Mouse (Mus musculus) heart, postnatal 25 days (tissue): ENCODE measurements at regions not wholly inside any gene's neighbourhood (a gene's known extent, or its start where the extent isn't known, plus 50 kb on each side); places are given as distances from the start of the nearest gene placed in this dataset.

Experiments
- DNase-seq: peaks from one replicate; pipeline ENCODE4 v3.0.0; 2022; ENCODE audit warnings: low spot score
- intact Hi-C: fragments of 180-260 bp; cut with DNase I; formaldehyde crosslinking; loops from one replicate; pipeline ENCODE4 v1.15.1; 2025

- no peak for DNase-seq
- intact Hi-C loops, result no loop called here
These were observed 2310.3 kb upstream of the Lrrc6 start for GRCm38 (mm10) chr15:68811041-68811440.

- no peak for DNase-seq
- intact Hi-C loops, result no loop called here
These were observed 2309.9 kb upstream of the Lrrc6 start for GRCm38 (mm10) chr15:68810593-68810992.

GRCm38 (mm10) chr15:68808175-68808574, 2307.5 kb upstream of the Lrrc6 start:
- no peak for DNase-seq
- intact Hi-C loops, result no loop called here

- DNase-seq, result no peak
- intact Hi-C loops, result no loop called here
These were observed 2303.5 kb upstream of the Lrrc6 start for GRCm38 (mm10) chr15:68804254-68804653.

GRCm38 (mm10) chr15:68801763-68802162, 2301.1 kb upstream of the Lrrc6 start:
- intact Hi-C loops, result no loop called here
- DNase-seq, result no peak

GRCm38 (mm10) chr15:68797406-68797805, 2296.7 kb upstream of the Lrrc6 start:
- no peak for DNase-seq
- intact Hi-C loops, result no loop called here

- intact Hi-C loops, result no loop called here
- DNase-seq, result peak; percentile 1
These were observed 2294.7 kb upstream of the Lrrc6 start for GRCm38 (mm10) chr15:68795239-68795960.

GRCm38 (mm10) chr15:68759948-68760347, 2259.2 kb upstream of the Lrrc6 start:
- intact Hi-C loops, result no loop called here
- no peak for DNase-seq

- intact Hi-C loops, result no loop called here
- DNase-seq, result no peak
These were observed 2254.5 kb upstream of the Lrrc6 start for GRCm38 (mm10) chr15:68755255-68755654.

- no peak for DNase-seq
- intact Hi-C loops, result no loop called here
These were observed 2254.1 kb upstream of the Lrrc6 start for GRCm38 (mm10) chr15:68754834-68755233.

GRCm38 (mm10) chr15:68739344-68739743, 2238.6 kb upstream of the Lrrc6 start:
- intact Hi-C loops, result no loop called here
- no peak for DNase-seq

GRCm38 (mm10) chr15:68721250-68721649, 2220.5 kb upstream of the Lrrc6 start:
- DNase-seq, result no peak
- intact Hi-C loops, result no loop called here

GRCm38 (mm10) chr15:68719486-68719885, 2218.8 kb upstream of the Lrrc6 start:
- intact Hi-C loops, result no loop called here
- DNase-seq, result no peak

- DNase-seq, result no peak
- intact Hi-C loops, result no loop called here
These were observed 2213.6 kb upstream of the Lrrc6 start for GRCm38 (mm10) chr15:68714337-68714736.

- no peak for DNase-seq
- intact Hi-C loops, result no loop called here
These were observed 2206.6 kb upstream of the Lrrc6 start for GRCm38 (mm10) chr15:68707306-68707705.

GRCm38 (mm10) chr15:68695041-68695650, 2194.4 kb upstream of the Lrrc6 start:
- no peak for DNase-seq
- intact Hi-C loops, result no loop called here

- intact Hi-C loops, result no loop called here
- DNase-seq, result no peak
These were observed 2166.8 kb upstream of the Lrrc6 start for GRCm38 (mm10) chr15:68667462-68667861.

- intact Hi-C loops, result no loop called here
- DNase-seq, result no peak
These were observed 2164.6 kb upstream of the Lrrc6 start for GRCm38 (mm10) chr15:68665331-68665730.

GRCm38 (mm10) chr15:68656722-68657121, 2156.0 kb upstream of the Lrrc6 start:
- intact Hi-C loops, result no loop called here
- no peak for DNase-seq

- no peak for DNase-seq
- intact Hi-C loops, result no loop called here
These were observed 2154.3 kb upstream of the Lrrc6 start for GRCm38 (mm10) chr15:68655046-68655445.

- intact Hi-C loops, result no loop called here
- no peak for DNase-seq
These were observed 2149.9 kb upstream of the Lrrc6 start for GRCm38 (mm10) chr15:68650609-68651008.

GRCm38 (mm10) chr15:68650033-68650432, 2149.3 kb upstream of the Lrrc6 start:
- DNase-seq, result no peak
- intact Hi-C loops, result no loop called here
